Mouse (Mus musculus): ENCODE results near the gene Casq2.

GRCm38 (mm10) chr3:102122046-102122445 is 35.8 kb downstream of the Casq2 start:
- TF ChIP-seq EP300 (IDR thresholded peaks at IDR 0.05; ENCODE audit: low read depth): no peak
- TF ChIP-seq CTCF (IDR thresholded peaks at IDR 0.05; ENCODE audit: low read depth): peak; percentile 55

Data from liver, postnatal 0 days (tissue).